Mouse (Mus musculus) limb, embryonic 11.5 days (tissue): ENCODE results near the gene Spi1. TPM values are rescaled to one million over a fixed set of nuclear protein-coding genes. Genes with fewer than 3 reads are reported as not detected.
"Not testable (repeated sequence)": the region's sequence is repeated elsewhere in the genome, so short reads cannot be mapped to it uniquely, and the experiment has no call there.

Experiments used
- ATAC-seq: fragments of 200-750 bp; cut with Nextera tagmentation; 2 replicates; pipeline ENCODE4 v1.8.0; 2017; ENCODE audit warnings: low read depth; ENCODE audit not compliant: insufficient number of reproducible peaks, low FRiP score, low TSS enrichment
- DNase-seq: peaks from one replicate; pipeline ENCODE4 v3.0.0-alpha.2; 2015; ENCODE audit warnings: low spot score
- H3K27ac ChIP-seq: fragments of 300-500 bp; sonication (generic); replicated peaks from 2 replicates; pipeline ENCODE4 v1.5.1; 2014; ENCODE audit warnings: low read depth, mild to moderate bottlenecking, low read length
- H3K27me3 ChIP-seq: fragments of 300-500 bp; sonication (generic); 2 replicates; pipeline ENCODE4 v1.6.1; 2014; ENCODE audit warnings: mild to moderate bottlenecking, low read length, mixed read lengths; ENCODE audit not compliant: control insufficient read depth, insufficient read depth
- H3K36me3 ChIP-seq: fragments of 300-500 bp; sonication (generic); 2 replicates; pipeline ENCODE4 v1.6.1; 2014; ENCODE audit warnings: mild to moderate bottlenecking, low read length, moderate library complexity, mixed read lengths; ENCODE audit not compliant: control insufficient read depth, insufficient read depth
- H3K4me1 ChIP-seq: fragments of 300-500 bp; sonication (generic); 2 replicates; pipeline ENCODE4 v1.6.1; 2014; ENCODE audit warnings: low read length, mixed read lengths; ENCODE audit not compliant: control insufficient read depth, insufficient read depth
- H3K4me2 ChIP-seq: fragments of 300-500 bp; sonication (generic); 2 replicates; pipeline ENCODE4 v1.6.1; 2014; ENCODE audit warnings: low read depth, mild to moderate bottlenecking, moderate library complexity; ENCODE audit not compliant: severe bottlenecking
- H3K4me3 ChIP-seq: fragments of 300-500 bp; sonication (generic); 2 replicates; pipeline ENCODE4 v1.5.1; 2014; ENCODE audit warnings: low read depth, low read length
- H3K9ac ChIP-seq: fragments of 300-500 bp; sonication (generic); 2 replicates; pipeline ENCODE4 v1.6.1; 2014; ENCODE audit warnings: mild to moderate bottlenecking, low read length
- H3K9me3 ChIP-seq: fragments of 300-500 bp; sonication (generic); 2 replicates; pipeline ENCODE4 v1.6.1; 2016; ENCODE audit warnings: low read length; ENCODE audit not compliant: control insufficient read depth
- WGBS: fragments of 180-500 bp; shearing (Covaris S2); extraction: QIAGEN DNeasy Blood & Tissue Kit; methylation state at CpG from one replicate; pipeline ENCODE4 v1.1.7; 2014; 5-methylcytosine and 5-hydroxymethylcytosine counted together
- polyA plus RNA-seq: library from polyadenylated mRNA; unstranded; fragments of >200 nt; fragmentation: Nextera tagmentation; extraction: Ambion mirVana; gene quantifications from 2 replicates; pipeline ENCODE4 v1.2.1, GENCODE M21; 2014

The Spi1 gene
- 1.9 and 2.4 TPM in 2 replicates for polyA plus RNA-seq

- Histone ChIP-seq H3K9ac (no peak within 1 kb of the TSS), H3K27ac (no peak within 1 kb of the TSS), H3K36me3 (no peaks in the 10 kb centered on the region), H3K4me3 (no peak within 1 kb of the TSS), H3K9me3 (no peaks in the 10 kb centered on the region), H3K27me3 (no peaks in the 10 kb centered on the region), H3K4me2 (no peak within 1 kb of the TSS), H3K4me1 (no peaks in the 10 kb centered on the region)
- DNase-seq (no peak), ATAC-seq (no peak)
- 79% methylated on average over 12 of the region's 13 CpGs for WGBS
Measured at GRCm38 (mm10) chr2:91081775-91082695, at the start of gene Spi1. Spi1 (plus strand) TSS chr2:91082390.

GRCm38 (mm10) chr2:91033000-91033399, 49.2 kb upstream of the Spi1 start:
- H3K27me3 ChIP-seq: no peaks in the 10 kb centered on the region
- no peak overlapping the region for H3K4me2 ChIP-seq
- WGBS: 12% methylated on average over 3 of the region's 3 CpGs
- no peak overlapping the region for H3K4me3 ChIP-seq
- no peak overlapping the region for H3K27ac ChIP-seq
- H3K4me1 ChIP-seq: no peaks in the 10 kb centered on the region
- no peak for DNase-seq
- no peak overlapping the region for H3K9ac ChIP-seq
- ATAC-seq: no peak
- H3K36me3 ChIP-seq: no peaks in the 10 kb centered on the region
- H3K9me3 ChIP-seq: no peaks in the 10 kb centered on the region

- H3K4me3 ChIP-seq: no peak within 1 kb of the TSS
- H3K27me3 ChIP-seq: no peaks in the 10 kb centered on the region
- no peak within 1 kb of the TSS for H3K4me2 ChIP-seq
- no peak for ATAC-seq
- WGBS: 66% methylated on average over 9 of the region's 9 CpGs
- no peaks in the 10 kb centered on the region for H3K9me3 ChIP-seq
- DNase-seq: no peak
- no peak within 1 kb of the TSS for H3K27ac ChIP-seq
- no peaks in the 10 kb centered on the region for H3K36me3 ChIP-seq
- no peaks in the 10 kb centered on the region for H3K4me1 ChIP-seq
- H3K9ac ChIP-seq: no peak within 1 kb of the TSS
Measured at GRCm38 (mm10) chr2:91035385-91035784, 46.8 kb upstream of the Spi1 start, which contains the start of gene Rapsn. Rapsn (plus strand) TSS chr2:91035620.

GRCm38 (mm10) chr2:91041786-91042185, 40.4 kb upstream of the Spi1 start:
- H3K27ac ChIP-seq: no peak overlapping the region
- H3K36me3 ChIP-seq: no peaks in the 10 kb centered on the region
- H3K4me2 ChIP-seq: no peak overlapping the region
- no peak overlapping the region for H3K9ac ChIP-seq
- H3K4me1 ChIP-seq: no peaks in the 10 kb centered on the region
- H3K4me3 ChIP-seq: no peak overlapping the region
- ATAC-seq (no peak), DNase-seq (no peak)
- no peaks in the 10 kb centered on the region for H3K27me3 ChIP-seq
- H3K9me3 ChIP-seq: no peaks in the 10 kb centered on the region
- 82% methylated on average over 8 of the region's 8 CpGs for WGBS

- no peak overlapping the region for H3K27ac ChIP-seq
- no peak overlapping the region for H3K4me2 ChIP-seq
- H3K4me1 ChIP-seq: peaks cover 4% of the 10 kb centered on the region; the same call in 1 of the 2 replicates
- DNase-seq (no peak), ATAC-seq (no peak)
- H3K9me3 ChIP-seq: no peaks in the 10 kb centered on the region
- no peaks in the 10 kb centered on the region for H3K36me3 ChIP-seq
- H3K9ac ChIP-seq: no peak overlapping the region
- H3K27me3 ChIP-seq: no peaks in the 10 kb centered on the region
- H3K4me3 ChIP-seq: no peak overlapping the region
- WGBS: 75% methylated on average over 21 of the region's 21 CpGs
Measured at GRCm38 (mm10) chr2:91042651-91043398, 39.4 kb upstream of the Spi1 start.

- peaks cover 4% of the 10 kb centered on the region; the same call in 1 of the 2 replicates for H3K4me1 ChIP-seq
- DNase-seq (no peak), ATAC-seq (no peak)
- no peak overlapping the region for H3K4me2 ChIP-seq
- WGBS: 76% methylated on average over 13 of the region's 13 CpGs
- no peak overlapping the region for H3K9ac ChIP-seq
- H3K27ac ChIP-seq: no peak overlapping the region
- H3K4me3 ChIP-seq: no peak overlapping the region
- H3K27me3 ChIP-seq: no peaks in the 10 kb centered on the region
- H3K36me3 ChIP-seq: no peaks in the 10 kb centered on the region
- no peaks in the 10 kb centered on the region for H3K9me3 ChIP-seq
Measured at GRCm38 (mm10) chr2:91044727-91045126, 37.5 kb upstream of the Spi1 start.

- not testable (repeated sequence) for H3K4me3 ChIP-seq, H3K27ac ChIP-seq, H3K36me3 ChIP-seq, H3K9me3 ChIP-seq, H3K9ac ChIP-seq, H3K4me2 ChIP-seq, H3K27me3 ChIP-seq, DNase-seq, H3K4me1 ChIP-seq, ATAC-seq
- WGBS: 82% methylated on average over 1 of the region's 1 CpGs
Measured at GRCm38 (mm10) chr2:91045805-91046204, 36.4 kb upstream of the Spi1 start.

- H3K36me3 ChIP-seq: peaks cover 3% of the 10 kb centered on the region; the same call in 1 of the 2 replicates
- no peak for DNase-seq
- ATAC-seq: no peak; the same call in 1 of the 2 replicates
- H3K9me3 ChIP-seq: no peaks in the 10 kb centered on the region
- no peak overlapping the region for H3K9ac ChIP-seq
- no peaks in the 10 kb centered on the region for H3K27me3 ChIP-seq
- H3K4me2 ChIP-seq: no peak overlapping the region
- H3K4me3 ChIP-seq: no peak overlapping the region
- 46% methylated on average over 9 of the region's 9 CpGs for WGBS
- H3K27ac ChIP-seq: no peak overlapping the region
- H3K4me1 ChIP-seq: peaks cover 4% of the 10 kb centered on the region; the same call in 1 of the 2 replicates
Measured at GRCm38 (mm10) chr2:91047359-91047758, 34.8 kb upstream of the Spi1 start.
